Mouse (Mus musculus): ENCODE data around the gene Fnbp1l. TPM values are rescaled to one million over a fixed set of nuclear protein-coding genes. Genes with fewer than 3 reads are reported as not detected.

The Fnbp1l gene
- polyA plus RNA-seq, 1 experiment from 2014 or later: 46.4 TPM

DNA sequence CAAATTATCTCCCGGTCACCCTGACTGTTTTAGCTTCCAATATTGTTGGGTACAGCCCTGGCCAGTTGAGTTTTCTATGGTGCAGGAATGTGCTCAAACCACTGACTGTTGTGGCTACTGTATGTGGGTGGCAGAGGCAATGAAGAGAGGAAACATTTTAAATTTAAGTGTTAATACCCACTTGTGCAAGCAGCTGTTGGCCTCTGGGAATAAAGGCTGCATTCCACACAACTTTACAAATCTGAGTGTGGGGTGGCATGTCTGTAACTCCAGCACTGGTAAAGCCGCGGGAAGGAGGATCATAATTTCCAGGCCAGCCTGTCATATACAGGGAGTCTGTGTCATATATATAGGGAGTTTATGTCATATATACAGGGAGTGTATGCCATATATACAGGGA, 99.2 kb downstream of the Fnbp1l start:
- 83% methylated on average over 3 of the region's 3 CpGs for WGBS
- Histone ChIP-seq H3K27me3 (ENCODE audit: control insufficient read depth, insufficient read depth, low read depth, low read length) (no peaks in the 10 kb centered on the region), H3K9ac (ENCODE audit: low read length) (no peak overlapping the region), H3K4me2 (ENCODE audit: low read depth, low read length) (no peak overlapping the region), H3K4me1 (replicated peaks; ENCODE audit: control insufficient read depth, insufficient read depth, low read length) (no peaks in the 10 kb centered on the region; the same call in 1 of the 2 replicates), H3K36me3 (ENCODE audit: control insufficient read depth, insufficient read depth, low read length) (0 out of 2 replicates have a peak, but pooled peaks cover 3% of the 10 kb centered on the region), H3K4me3 (ENCODE audit: low read length) (no peak overlapping the region), H3K9me3 (ENCODE audit: control insufficient read depth, low read length) (no peaks in the 10 kb centered on the region), H3K27ac (ENCODE audit: low read length) (no peak overlapping the region)
- no peak for ATAC-seq (ENCODE audit: low read depth)

DNA sequence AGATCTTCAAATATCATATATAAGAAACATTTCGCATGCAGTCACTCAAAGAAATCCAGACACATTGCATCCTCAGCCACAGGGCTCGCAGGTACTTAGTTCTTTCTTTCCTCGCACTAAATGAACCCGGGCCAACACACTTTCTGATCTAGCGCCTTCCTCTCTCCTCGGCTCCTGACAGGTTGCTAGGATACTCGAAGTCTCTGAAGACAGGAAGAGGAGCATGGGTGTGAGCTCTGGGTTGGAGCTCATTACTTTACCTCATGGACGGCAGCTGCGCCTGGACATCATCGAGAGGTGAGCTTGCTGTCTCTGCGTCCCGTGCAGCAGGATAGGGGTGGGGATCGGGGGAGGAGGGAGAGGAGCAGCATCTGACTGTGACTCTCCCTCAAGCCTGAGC, 100.4 kb downstream of the Fnbp1l start:
- no peaks in the 10 kb centered on the region; the same call in 1 of the 2 replicates for H3K4me1 ChIP-seq (replicated peaks; ENCODE audit: control insufficient read depth, insufficient read depth, low read length)
- no peak overlapping the region for H3K27ac ChIP-seq (ENCODE audit: low read length)
- H3K27me3 ChIP-seq (ENCODE audit: control insufficient read depth, insufficient read depth, low read depth, low read length): no peaks in the 10 kb centered on the region
- H3K9me3 ChIP-seq (ENCODE audit: control insufficient read depth, low read length): no peaks in the 10 kb centered on the region
- 0 out of 2 replicates have a peak, but pooled peaks cover 3% of the 10 kb centered on the region for H3K36me3 ChIP-seq (ENCODE audit: control insufficient read depth, insufficient read depth, low read length)
- H3K9ac ChIP-seq (ENCODE audit: low read length): no peak overlapping the region
- WGBS: 56% methylated on average over 13 of the region's 13 CpGs
- H3K4me3 ChIP-seq (ENCODE audit: low read length): no peak overlapping the region
- ATAC-seq (ENCODE audit: low read depth): no peak
- no peak overlapping the region for H3K4me2 ChIP-seq (ENCODE audit: low read depth, low read length)

- Histone ChIP-seq H3K36me3 (ENCODE audit: control insufficient read depth, insufficient read depth, low read length) (0 out of 2 replicates have a peak, but pooled peaks cover under 1% of the 10 kb centered on the region), H3K9ac (ENCODE audit: low read length) (no peak overlapping the region), H3K4me2 (ENCODE audit: low read depth, low read length) (no peak overlapping the region), H3K27me3 (ENCODE audit: control insufficient read depth, insufficient read depth, low read depth, low read length) (no peaks in the 10 kb centered on the region), H3K4me1 (replicated peaks; ENCODE audit: control insufficient read depth, insufficient read depth, low read length) (no peaks in the 10 kb centered on the region; the same call in 1 of the 2 replicates), H3K9me3 (ENCODE audit: control insufficient read depth, low read length) (no peaks in the 10 kb centered on the region), H3K4me3 (ENCODE audit: low read length) (no peak overlapping the region), H3K27ac (ENCODE audit: low read length) (no peak overlapping the region)
- WGBS: 46% methylated on average over 9 of the region's 9 CpGs
- peak; percentile 20; the same call in 1 of the 2 replicates for ATAC-seq (ENCODE audit: low read depth)
Measured at GRCm38 (mm10) chr3:122518231-122518736, 101.2 kb downstream of the Fnbp1l start.

- WGBS: 72% methylated on average over 4 of the region's 4 CpGs
- no peaks in the 10 kb centered on the region; the same call in 1 of the 2 replicates for H3K4me1 ChIP-seq (replicated peaks; ENCODE audit: control insufficient read depth, insufficient read depth, low read length)
- no peak overlapping the region for H3K9ac ChIP-seq (ENCODE audit: low read length)
- ATAC-seq (ENCODE audit: low read depth): 0 out of 2 replicates have a peak, but pooled peaks have one; percentile 16
- no peaks in the 10 kb centered on the region for H3K9me3 ChIP-seq (ENCODE audit: control insufficient read depth, low read length)
- no peak overlapping the region for H3K27ac ChIP-seq (ENCODE audit: low read length)
- H3K36me3 ChIP-seq (ENCODE audit: control insufficient read depth, insufficient read depth, low read length): no peaks in the 10 kb centered on the region
- no peak overlapping the region for H3K4me2 ChIP-seq (ENCODE audit: low read depth, low read length)
- no peaks in the 10 kb centered on the region for H3K27me3 ChIP-seq (ENCODE audit: control insufficient read depth, insufficient read depth, low read depth, low read length)
- no peak overlapping the region for H3K4me3 ChIP-seq (ENCODE audit: low read length)
Measured at GRCm38 (mm10) chr3:122517726-122518125, 101.8 kb downstream of the Fnbp1l start.

GRCm38 (mm10) chr3:122516327-122516695, 103.2 kb downstream of the Fnbp1l start:
- Histone ChIP-seq H3K4me3 (ENCODE audit: low read length) (no peak overlapping the region), H3K36me3 (ENCODE audit: control insufficient read depth, insufficient read depth, low read length) (0 out of 2 replicates have a peak, but pooled peaks cover 2% of the 10 kb centered on the region), H3K4me2 (ENCODE audit: low read depth, low read length) (no peak overlapping the region), H3K27ac (ENCODE audit: low read length) (no peak overlapping the region), H3K9me3 (ENCODE audit: control insufficient read depth, low read length) (no peaks in the 10 kb centered on the region), H3K4me1 (replicated peaks; ENCODE audit: control insufficient read depth, insufficient read depth, low read length) (no peaks in the 10 kb centered on the region; the same call in 1 of the 2 replicates), H3K27me3 (ENCODE audit: control insufficient read depth, insufficient read depth, low read depth, low read length) (no peaks in the 10 kb centered on the region), H3K9ac (ENCODE audit: low read length) (no peak overlapping the region)
- no peak for ATAC-seq (ENCODE audit: low read depth)
- 49% methylated on average over 3 of the region's 3 CpGs for WGBS

DNA sequence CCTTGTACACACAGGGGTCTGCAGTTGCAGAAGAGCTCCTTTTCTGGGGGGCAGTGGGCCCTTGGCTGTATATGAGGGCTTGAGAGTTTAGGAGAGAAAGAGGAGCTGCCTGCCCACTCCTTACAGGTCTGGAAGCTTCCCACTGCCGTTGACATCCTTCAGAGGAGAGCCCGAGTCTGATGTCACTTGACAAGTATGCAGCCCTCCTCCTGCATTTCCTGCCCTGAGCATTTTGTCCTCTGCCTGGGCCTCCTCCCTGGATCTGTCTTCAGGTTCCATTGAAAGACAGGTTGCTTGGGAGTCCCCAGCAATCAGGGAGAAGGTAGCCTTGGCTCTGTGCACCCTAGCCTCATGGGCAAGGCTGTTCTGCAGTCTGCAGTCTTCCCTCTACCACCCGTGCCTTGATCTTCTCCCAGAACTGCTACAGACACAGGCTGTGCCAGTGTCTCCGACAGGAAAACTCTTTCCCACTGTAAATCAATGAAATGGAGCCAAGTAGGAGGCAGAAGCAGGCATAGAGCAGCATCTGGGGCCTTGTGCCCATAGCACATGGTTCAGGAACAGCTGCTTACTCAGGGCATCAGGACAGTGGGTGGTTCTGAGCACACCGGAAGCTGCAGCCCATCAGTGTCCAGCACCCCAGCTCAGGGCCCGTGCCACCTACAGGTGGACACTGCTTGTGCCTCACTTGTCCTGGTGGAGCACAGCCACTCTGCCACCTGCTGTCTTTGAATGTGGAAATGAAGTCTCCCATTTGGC, 103.8 kb downstream of the Fnbp1l start:
- no peak for ATAC-seq (ENCODE audit: low read depth)
- no peak overlapping the region for H3K27ac ChIP-seq (ENCODE audit: low read length)
- H3K4me3 ChIP-seq (ENCODE audit: low read length): no peak overlapping the region
- H3K27me3 ChIP-seq (ENCODE audit: control insufficient read depth, insufficient read depth, low read depth, low read length): no peaks in the 10 kb centered on the region
- 0 out of 2 replicates have a peak, but pooled peaks cover 2% of the 10 kb centered on the region for H3K36me3 ChIP-seq (ENCODE audit: control insufficient read depth, insufficient read depth, low read length)
- 48% methylated on average over 6 of the region's 6 CpGs for WGBS
- H3K9me3 ChIP-seq (ENCODE audit: control insufficient read depth, low read length): no peaks in the 10 kb centered on the region
- H3K9ac ChIP-seq (ENCODE audit: low read length): no peak overlapping the region
- H3K4me2 ChIP-seq (ENCODE audit: low read depth, low read length): no peak overlapping the region
- H3K4me1 ChIP-seq (replicated peaks; ENCODE audit: control insufficient read depth, insufficient read depth, low read length): no peaks in the 10 kb centered on the region; the same call in 1 of the 2 replicates

DNA sequence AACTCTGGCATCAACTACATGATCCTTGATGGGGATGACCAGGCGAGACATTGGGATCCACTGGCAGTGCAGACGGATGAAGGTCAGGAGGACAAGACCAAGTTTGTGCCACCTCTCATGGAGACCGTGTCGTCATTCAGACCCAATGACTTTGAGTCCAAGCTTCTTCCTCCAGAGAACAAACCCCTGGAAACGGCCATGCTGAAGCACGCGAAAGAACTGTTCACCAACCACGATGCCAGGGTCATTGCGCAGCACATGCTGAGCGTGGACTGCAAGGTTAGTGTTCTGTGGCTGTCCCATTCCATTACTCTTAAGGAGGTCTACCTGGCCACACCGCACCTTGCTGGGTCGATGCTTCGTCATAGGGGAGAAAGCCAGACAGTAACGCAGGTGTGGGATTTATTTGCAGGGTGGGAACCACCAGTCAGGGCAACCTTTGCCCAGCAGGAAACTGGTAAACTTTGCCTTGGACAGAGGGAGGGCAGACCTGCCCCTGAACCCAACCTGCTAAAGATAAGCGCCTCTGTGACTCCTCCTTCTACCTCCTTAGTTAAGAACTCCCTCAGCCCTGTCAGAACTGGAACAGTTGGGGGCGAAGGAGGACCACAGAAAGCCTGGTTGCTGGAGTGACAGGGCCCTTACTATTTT, 106.7 kb downstream of the Fnbp1l start:
- no peak for ATAC-seq (ENCODE audit: low read depth)
- Histone ChIP-seq H3K4me2 (ENCODE audit: low read depth, low read length) (no peak overlapping the region), H3K27ac (ENCODE audit: low read length) (no peak overlapping the region), H3K4me1 (replicated peaks; ENCODE audit: control insufficient read depth, insufficient read depth, low read length) (peaks cover 8% of the 10 kb centered on the region), H3K4me3 (ENCODE audit: low read length) (no peak overlapping the region), H3K27me3 (ENCODE audit: control insufficient read depth, insufficient read depth, low read depth, low read length) (no peaks in the 10 kb centered on the region), H3K9ac (ENCODE audit: low read length) (no peak overlapping the region), H3K36me3 (ENCODE audit: control insufficient read depth, insufficient read depth, low read length) (0 out of 2 replicates have a peak, but pooled peaks cover 2% of the 10 kb centered on the region), H3K9me3 (ENCODE audit: control insufficient read depth, low read length) (no peaks in the 10 kb centered on the region)
- 92% methylated on average over 16 of the region's 16 CpGs for WGBS

DNA sequence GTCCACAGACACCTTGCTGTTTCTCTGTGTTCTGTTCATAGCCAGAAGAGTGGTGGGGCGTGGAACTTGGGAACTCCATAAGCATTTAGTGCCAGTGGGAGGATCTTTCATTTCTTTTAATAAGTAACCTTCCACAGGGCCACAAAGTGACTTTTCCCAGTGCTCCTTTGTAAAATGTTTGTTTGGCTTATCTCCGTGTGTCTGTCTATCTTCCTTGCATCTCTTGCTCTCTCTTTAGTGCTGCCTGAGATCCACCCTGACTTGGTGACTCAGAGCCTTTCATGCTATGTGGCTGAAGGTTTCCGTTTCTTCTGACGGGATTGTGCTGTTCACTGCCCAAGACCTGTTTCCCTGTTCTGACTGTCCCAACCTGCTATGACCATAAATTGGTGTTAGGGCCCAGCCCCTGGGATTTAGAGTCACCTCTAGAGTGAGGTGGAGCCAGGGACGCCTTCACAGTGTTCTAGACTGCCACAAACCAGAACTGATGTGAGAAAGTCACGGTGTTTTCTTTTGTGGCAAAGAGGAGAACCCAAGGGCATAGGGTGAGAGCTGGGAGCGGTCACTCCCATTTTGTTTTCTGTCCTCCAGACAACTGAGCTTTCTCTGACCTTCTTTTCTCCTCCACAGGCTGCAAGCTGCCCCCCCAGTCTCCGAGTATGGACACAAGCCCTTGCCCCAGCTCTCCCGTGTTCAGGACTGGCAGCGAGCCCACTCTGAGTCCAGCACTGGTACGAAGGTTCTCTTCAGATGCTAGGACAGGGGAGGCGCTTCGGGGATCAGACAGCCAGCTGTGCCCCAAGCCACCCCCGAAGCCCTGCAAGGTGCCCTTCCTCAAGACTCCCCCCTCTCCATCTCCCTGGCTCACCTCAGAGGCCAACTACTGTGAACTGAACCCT, 107.5 kb downstream of the Fnbp1l start:
- peaks cover 8% of the 10 kb centered on the region for H3K4me1 ChIP-seq (replicated peaks; ENCODE audit: control insufficient read depth, insufficient read depth, low read length)
- no peaks in the 10 kb centered on the region for H3K9me3 ChIP-seq (ENCODE audit: control insufficient read depth, low read length)
- no peak overlapping the region for H3K27ac ChIP-seq (ENCODE audit: low read length)
- no peak for ATAC-seq (ENCODE audit: low read depth)
- no peak overlapping the region for H3K4me2 ChIP-seq (ENCODE audit: low read depth, low read length)
- H3K27me3 ChIP-seq (ENCODE audit: control insufficient read depth, insufficient read depth, low read depth, low read length): no peaks in the 10 kb centered on the region
- no peak overlapping the region for H3K4me3 ChIP-seq (ENCODE audit: low read length)
- 73% methylated on average over 14 of the region's 14 CpGs for WGBS
- no peak overlapping the region for H3K9ac ChIP-seq (ENCODE audit: low read length)
- 0 out of 2 replicates have a peak, but pooled peaks cover 2% of the 10 kb centered on the region for H3K36me3 ChIP-seq (ENCODE audit: control insufficient read depth, insufficient read depth, low read length)

Data from lung, embryonic 16.5 days (tissue).